Mouse (Mus musculus) embryonic fibroblast, embryonic 13.5 days (primary cell): Measurements from ENCODE around the gene Thsd4.

ENCODE experiments used
- CTCF ChIP-seq: IDR thresholded peaks from 2 replicates; pipeline ENCODE4 v1.5.1; 2011; ENCODE audit warnings: mild to moderate bottlenecking, control low read depth, low read length, moderate library complexity, borderline replicate concordance; ENCODE audit not compliant: insufficient read depth
- POLR2A ChIP-seq: IDR thresholded peaks from 2 replicates; pipeline ENCODE4 v1.6.1; 2011; ENCODE audit warnings: low read depth, mild to moderate bottlenecking, control low read depth, low read length, moderate library complexity

DNA sequence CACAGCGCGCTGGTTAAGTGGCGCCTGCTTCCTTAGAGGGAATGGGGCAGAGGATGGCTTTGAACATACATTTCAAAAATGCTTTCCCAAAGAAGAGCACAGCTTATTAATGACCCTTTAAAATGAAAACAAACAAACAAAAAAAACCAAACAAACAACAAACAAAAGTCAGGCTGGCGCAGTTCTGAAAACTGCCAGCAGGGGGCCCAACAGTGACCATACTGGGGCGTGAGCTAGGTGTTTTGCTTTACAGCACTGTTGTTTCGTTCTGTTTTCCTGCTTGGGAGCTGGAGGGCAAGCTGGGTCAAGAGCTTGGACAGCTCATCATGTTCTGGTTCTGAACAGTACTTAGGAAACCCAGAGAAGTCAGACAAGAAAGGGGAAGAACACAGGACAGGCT is 278.3 kb downstream of the Thsd4 start:
- peak; percentile 47; the same call in 1 of the 2 replicates for TF ChIP-seq CTCF
- TF ChIP-seq POLR2A, result no peak
